Mouse (Mus musculus) retina, adult 2 months (tissue): ENCODE results near the gene Camsap1.
A peak's percentile ranks its signal among the peaks of the same experiment; 100 is the strongest.

Experiments
- DNase-seq: peaks from one replicate; pipeline ENCODE4 v3.0.0-alpha.2; 2012; ENCODE audit warnings: low read depth, low spot score

The Camsap1 gene

GRCm38 (mm10) chr2:25983159-25983907, at the start of gene Camsap1:
Gene Camsap1, minus strand, starts transcription at chr2:25983282.
- peak; percentile 100 for DNase-seq

- DNase-seq: no peak
These were observed 47.2 kb upstream of the Camsap1 start for GRCm38 (mm10) chr2:26030288-26030687.

GRCm38 (mm10) chr2:26024138-26025075, 41.3 kb upstream of the Camsap1 start:
- DNase-seq: no peak

- DNase-seq: no peak
These were observed 39.5 kb upstream of the Camsap1 start for GRCm38 (mm10) chr2:26022626-26023025.

- no peak for DNase-seq
These were observed 39.1 kb upstream of the Camsap1 start for GRCm38 (mm10) chr2:26022258-26022565.

GRCm38 (mm10) chr2:26021561-26022257, 38.6 kb upstream of the Camsap1 start, which contains the start of gene Ubac1:
Gene Ubac1, minus strand, starts transcription at chr2:26021747.
- peak; percentile 77 for DNase-seq

GRCm38 (mm10) chr2:26020714-26021560, 37.9 kb upstream of the Camsap1 start:
- DNase-seq: no peak

GRCm38 (mm10) chr2:26019923-26020322, 36.8 kb upstream of the Camsap1 start:
- DNase-seq: no peak

GRCm38 (mm10) chr2:26017326-26017725, 34.2 kb upstream of the Camsap1 start:
- no peak for DNase-seq

GRCm38 (mm10) chr2:26013674-26014073, 30.6 kb upstream of the Camsap1 start:
- no peak for DNase-seq

GRCm38 (mm10) chr2:26011420-26011819, 28.3 kb upstream of the Camsap1 start:
- no peak for DNase-seq

- no peak for DNase-seq
These were observed 18.9 kb upstream of the Camsap1 start for GRCm38 (mm10) chr2:26002001-26002400.

GRCm38 (mm10) chr2:26001136-26001535, 18.1 kb upstream of the Camsap1 start:
- DNase-seq: no peak

- no peak for DNase-seq
These were observed 14.6 kb upstream of the Camsap1 start for GRCm38 (mm10) chr2:25997716-25998115.

GRCm38 (mm10) chr2:25994791-25995190, 11.7 kb upstream of the Camsap1 start:
- no peak for DNase-seq

GRCm38 (mm10) chr2:25992285-25992684, 9.2 kb upstream of the Camsap1 start:
- no peak for DNase-seq

- no peak for DNase-seq
These were observed 6.6 kb upstream of the Camsap1 start for GRCm38 (mm10) chr2:25989651-25990050.

GRCm38 (mm10) chr2:25987817-25988216, 4.7 kb upstream of the Camsap1 start:
- DNase-seq: no peak

GRCm38 (mm10) chr2:25986601-25987000, 3.5 kb upstream of the Camsap1 start:
- DNase-seq: no peak

GRCm38 (mm10) chr2:25982426-25983091, 523 bp downstream of the Camsap1 start:
- DNase-seq: no peak

- no peak for DNase-seq
These were observed 1.0 kb downstream of the Camsap1 start for GRCm38 (mm10) chr2:25982052-25982425.
